Mouse (Mus musculus): ENCODE data around the gene Gtf2a1.
"Not testable (repeated sequence)": the region's sequence is repeated elsewhere in the genome, so short reads cannot be mapped to it uniquely, and the experiment has no call there.

Gtf2a1 gene

GRCm38 (mm10) chr12:91589847-91590690 lies at the start of gene Gtf2a1:
Gene Gtf2a1, minus strand, starts transcription at chr12:91590487.
- DNase-seq: peak; percentile 90

GRCm38 (mm10) chr12:91638351-91638750 lies 48.1 kb upstream of the Gtf2a1 start:
- no peak for DNase-seq

GRCm38 (mm10) chr12:91637136-91637909 lies 47.0 kb upstream of the Gtf2a1 start:
- DNase-seq: no peak

GRCm38 (mm10) chr12:91626482-91626881 lies 36.2 kb upstream of the Gtf2a1 start:
- no peak for DNase-seq

- DNase-seq: no peak
Measured at GRCm38 (mm10) chr12:91625013-91625412, 34.7 kb upstream of the Gtf2a1 start.

GRCm38 (mm10) chr12:91609425-91609824 lies 19.1 kb upstream of the Gtf2a1 start:
- DNase-seq: no peak

GRCm38 (mm10) chr12:91607678-91608077 lies 17.4 kb upstream of the Gtf2a1 start:
- no peak for DNase-seq

- DNase-seq: peak; percentile 64
Measured at GRCm38 (mm10) chr12:91606651-91607050, 16.4 kb upstream of the Gtf2a1 start.

- no peak for DNase-seq
Measured at GRCm38 (mm10) chr12:91604600-91604999, 14.3 kb upstream of the Gtf2a1 start.

GRCm38 (mm10) chr12:91592128-91592527 lies 1.8 kb upstream of the Gtf2a1 start:
- no peak for DNase-seq

GRCm38 (mm10) chr12:91591191-91591590 lies 904 bp upstream of the Gtf2a1 start:
- DNase-seq: no peak

GRCm38 (mm10) chr12:91590716-91591115 lies 429 bp upstream of the Gtf2a1 start:
- no peak for DNase-seq

- no peak for DNase-seq
Measured at GRCm38 (mm10) chr12:91589542-91589846, 793 bp downstream of the Gtf2a1 start.

- peak; percentile 45 for DNase-seq
Measured at GRCm38 (mm10) chr12:91588670-91589541, 1.4 kb downstream of the Gtf2a1 start.

GRCm38 (mm10) chr12:91588176-91588669 lies 2.1 kb downstream of the Gtf2a1 start:
- peak; percentile 78 for DNase-seq

GRCm38 (mm10) chr12:91587491-91588033 lies 2.7 kb downstream of the Gtf2a1 start:
- DNase-seq: no peak

GRCm38 (mm10) chr12:91587077-91587476 lies 3.2 kb downstream of the Gtf2a1 start:
- no peak for DNase-seq

GRCm38 (mm10) chr12:91585815-91586214 lies 4.5 kb downstream of the Gtf2a1 start:
- DNase-seq: not testable (repeated sequence)

- no peak for DNase-seq
Measured at GRCm38 (mm10) chr12:91585206-91585605, 5.1 kb downstream of the Gtf2a1 start.

- DNase-seq: no peak
Measured at GRCm38 (mm10) chr12:91583409-91583808, 6.9 kb downstream of the Gtf2a1 start.

GRCm38 (mm10) chr12:91582362-91583002 lies 7.8 kb downstream of the Gtf2a1 start:
- DNase-seq: no peak

Measured in right cerebral cortex, postnatal 14 days (tissue).